Mouse (Mus musculus) liver, embryonic 14.5 days (tissue): ENCODE measurements around the gene Dpm1.

ENCODE experiments used
- CTCF ChIP-seq: IDR thresholded peaks from 2 replicates; pipeline ENCODE4 v1.5.1; 2016; ENCODE audit warnings: antibody characterized with exemption, low read depth, control low read depth
- EP300 ChIP-seq: IDR thresholded peaks from 2 replicates; pipeline ENCODE4 v1.6.1; 2016; ENCODE audit warnings: antibody characterized with exemption, low read depth

DNA sequence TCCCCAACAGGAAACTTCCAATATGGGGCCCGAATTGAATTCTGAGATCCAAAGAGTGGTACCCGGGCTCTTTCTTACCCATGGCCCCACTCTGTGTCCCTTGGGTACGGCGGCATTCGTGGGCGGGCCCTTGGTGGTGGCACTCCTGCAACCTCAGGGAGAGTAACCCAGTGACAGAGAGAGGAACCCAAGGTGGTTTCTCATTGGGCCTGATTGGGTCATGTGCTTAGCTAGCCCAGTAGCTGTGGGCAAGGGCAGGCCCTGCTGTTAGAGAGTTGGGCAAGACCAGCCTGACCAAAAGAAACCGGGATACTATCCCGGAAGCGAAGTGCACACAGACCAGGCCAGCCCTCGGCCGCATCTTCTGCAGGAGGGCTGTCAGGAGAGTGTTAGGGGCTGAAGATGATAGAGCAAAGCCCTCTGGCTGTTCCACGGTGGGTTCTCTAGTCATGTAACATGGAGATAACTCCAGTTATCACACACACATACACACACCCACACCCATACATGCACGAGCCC lies 60.2 kb downstream of the Dpm1 start:
- no peak; the same call in 1 of the 2 replicates for TF ChIP-seq CTCF
- peak; percentile 77 for TF ChIP-seq EP300
